Mouse (Mus musculus) kidney, embryonic 16.5 days (tissue): ENCODE data around the gene Cbfa2t2. TPM values are rescaled to one million over a fixed set of nuclear protein-coding genes. Genes with fewer than 3 reads are reported as not detected.
"Not testable (repeated sequence)": the region's sequence is repeated elsewhere in the genome, so short reads cannot be mapped to it uniquely, and the experiment has no call there.

Source experiments
- ATAC-seq: fragments of 200-750 bp; cut with Nextera tagmentation; 2 replicates; pipeline ENCODE4 v1.8.0; 2017; ENCODE audit warnings: moderate TSS enrichment; ENCODE audit not compliant: low FRiP score, low TSS enrichment
- H3K27ac ChIP-seq: fragments of 300-500 bp; sonication (generic); 2 replicates; pipeline ENCODE4 v1.5.1; 2014; ENCODE audit warnings: low read length
- H3K27me3 ChIP-seq: fragments of 300-500 bp; sonication (generic); 2 replicates; pipeline ENCODE4 v1.6.1; 2014; ENCODE audit warnings: low read length, control low read depth, mixed read lengths; ENCODE audit not compliant: insufficient read depth
- H3K36me3 ChIP-seq: fragments of 300-500 bp; sonication (generic); 2 replicates; pipeline ENCODE4 v1.6.1; 2014; ENCODE audit warnings: low read length, control low read depth, mixed read lengths; ENCODE audit not compliant: insufficient read depth
- H3K4me1 ChIP-seq: fragments of 300-500 bp; sonication (generic); 2 replicates; pipeline ENCODE4 v1.6.1; 2014; ENCODE audit warnings: low read length, control low read depth, mixed read lengths; ENCODE audit not compliant: insufficient read depth
- H3K4me2 ChIP-seq: fragments of 300-500 bp; sonication (generic); replicated peaks from 2 replicates; pipeline ENCODE4 v1.6.1; 2014; ENCODE audit warnings: low read depth, low read length
- H3K4me3 ChIP-seq: fragments of 300-500 bp; sonication (generic); 2 replicates; pipeline ENCODE4 v1.5.1; 2014; ENCODE audit warnings: mild to moderate bottlenecking, low read length
- H3K9ac ChIP-seq: fragments of 300-500 bp; sonication (generic); replicated peaks from 2 replicates; pipeline ENCODE4 v1.6.1; 2014; ENCODE audit warnings: low read length
- H3K9me3 ChIP-seq: fragments of 300-500 bp; sonication (generic); 2 replicates; pipeline ENCODE4 v1.6.1; 2016; ENCODE audit warnings: low read length, control low read depth
- WGBS: fragments of 180-500 bp; shearing (Covaris S2); extraction: QIAGEN DNeasy Blood & Tissue Kit; methylation state at CpG from one replicate; pipeline ENCODE4 v1.1.7; 2014; 5-methylcytosine and 5-hydroxymethylcytosine counted together
- polyA plus RNA-seq: library from polyadenylated mRNA; unstranded; fragments of >200 nt; fragmentation: Nextera tagmentation; extraction: Ambion mirVana; gene quantifications from 2 replicates; pipeline ENCODE4 v1.2.1, GENCODE M21; 2015

The Cbfa2t2 gene
- polyA plus RNA-seq, 1 experiment from 2014 or later, result 44.2 TPM

GRCm38 (mm10) chr2:154459851-154460250 is 23.6 kb downstream of the Cbfa2t2 start:
- Histone ChIP-seq H3K27ac (no peak overlapping the region), H3K27me3 (no peaks in the 10 kb centered on the region), H3K4me1 (peaks cover 28% of the 10 kb centered on the region), H3K4me3 (no peak overlapping the region), H3K4me2 (no peak overlapping the region; the same call in 1 of the 2 replicates), H3K9ac (no peak overlapping the region), H3K36me3 (no peaks in the 10 kb centered on the region), H3K9me3 (no peaks in the 10 kb centered on the region)
- 28% methylated on average over 4 of the region's 4 CpGs for WGBS
- ATAC-seq, result peak; percentile 37; the same call in 1 of the 2 replicates

GRCm38 (mm10) chr2:154463621-154464198 is 27.4 kb downstream of the Cbfa2t2 start:
- H3K9ac ChIP-seq, result no peak overlapping the region
- no peak for ATAC-seq
- H3K4me3 ChIP-seq, result no peak overlapping the region
- H3K27me3 ChIP-seq, result no peaks in the 10 kb centered on the region
- no peak overlapping the region for H3K27ac ChIP-seq
- no peak overlapping the region for H3K4me2 ChIP-seq
- 88% methylated on average over 11 of the region's 11 CpGs for WGBS
- no peaks in the 10 kb centered on the region for H3K36me3 ChIP-seq
- H3K4me1 ChIP-seq, result peaks cover 14% of the 10 kb centered on the region; the same call in 1 of the 2 replicates
- H3K9me3 ChIP-seq, result no peaks in the 10 kb centered on the region

DNA sequence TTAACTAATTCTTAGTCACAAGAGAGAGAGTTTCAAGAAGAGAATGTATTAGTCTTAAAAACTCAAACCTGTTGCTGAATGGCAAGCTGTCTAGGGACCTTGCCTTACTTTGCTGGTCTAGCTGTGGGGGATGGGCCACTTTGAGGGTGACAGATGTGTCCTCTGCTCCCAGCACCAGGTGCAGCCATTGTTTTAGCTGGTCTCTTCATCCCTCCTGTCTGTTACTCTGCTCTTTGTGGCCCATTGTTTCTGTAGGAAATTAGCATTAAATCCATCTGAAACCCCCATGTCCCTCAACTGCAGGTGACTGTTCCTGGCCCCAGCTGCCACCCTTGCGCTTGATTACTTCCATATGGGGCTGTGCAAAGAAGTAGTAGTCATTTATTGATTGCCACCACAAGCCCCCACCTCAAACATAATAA is 29.6 kb downstream of the Cbfa2t2 start:
- 88% methylated on average over 1 of the region's 1 CpGs for WGBS

GRCm38 (mm10) chr2:154467139-154467538 is 30.9 kb downstream of the Cbfa2t2 start:
- H3K4me1 ChIP-seq, result 0 out of 2 replicates have a peak, but pooled peaks cover 2% of the 10 kb centered on the region

More for the DNA sequence above, 29.6 kb downstream of the Cbfa2t2 start:
- peaks cover 6% of the 10 kb centered on the region; the same call in 1 of the 2 replicates for H3K4me1 ChIP-seq
- H3K9me3 ChIP-seq, result no peaks in the 10 kb centered on the region
- H3K36me3 ChIP-seq, result no peaks in the 10 kb centered on the region
- no peak for ATAC-seq
- H3K4me2 ChIP-seq, result no peak overlapping the region
- no peak overlapping the region for H3K27ac ChIP-seq
- H3K27me3 ChIP-seq, result no peaks in the 10 kb centered on the region
- no peak overlapping the region for H3K4me3 ChIP-seq
- no peak overlapping the region for H3K9ac ChIP-seq

GRCm38 (mm10) chr2:154474251-154475061 is 38.2 kb downstream of the Cbfa2t2 start:
- no peaks in the 10 kb centered on the region for H3K36me3 ChIP-seq
- no peak overlapping the region for H3K4me2 ChIP-seq
- WGBS, result 68% methylated on average over 1 of the region's 1 CpGs
- H3K4me1 ChIP-seq, result no peaks in the 10 kb centered on the region
- ATAC-seq, result no peak
- H3K9ac ChIP-seq, result no peak overlapping the region
- H3K4me3 ChIP-seq, result no peak overlapping the region
- H3K27me3 ChIP-seq, result no peaks in the 10 kb centered on the region
- no peaks in the 10 kb centered on the region for H3K9me3 ChIP-seq
- H3K27ac ChIP-seq, result no peak overlapping the region

More at GRCm38 (mm10) chr2:154467139-154467538, 30.9 kb downstream of the Cbfa2t2 start:
- Histone ChIP-seq H3K4me2 (no peak overlapping the region), H3K36me3 (no peaks in the 10 kb centered on the region), H3K27me3 (no peaks in the 10 kb centered on the region), H3K27ac (no peak overlapping the region), H3K9ac (no peak overlapping the region), H3K9me3 (no peaks in the 10 kb centered on the region), H3K4me3 (no peak overlapping the region)
- WGBS, result 82% methylated on average over 5 of the region's 5 CpGs
- no peak for ATAC-seq

DNA sequence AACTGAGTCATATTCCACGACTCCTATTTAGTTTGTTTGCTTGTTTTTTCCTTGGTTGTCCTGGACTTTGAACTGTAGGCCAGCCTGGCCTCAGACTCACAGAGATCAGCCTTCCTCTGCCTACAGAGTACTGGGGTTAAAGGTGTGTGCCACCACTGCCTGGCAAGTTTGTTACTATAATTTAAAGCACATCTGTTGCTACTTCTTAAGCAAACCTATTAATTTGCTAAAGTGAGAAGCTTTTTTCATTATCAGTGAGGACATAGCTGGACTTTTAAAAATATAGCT is 38.7 kb downstream of the Cbfa2t2 start:
- no peaks in the 10 kb centered on the region for H3K9me3 ChIP-seq
- 97% methylated on average over 1 of the region's 1 CpGs for WGBS
- no peaks in the 10 kb centered on the region for H3K36me3 ChIP-seq
- H3K27me3 ChIP-seq, result no peaks in the 10 kb centered on the region
- no peak overlapping the region for H3K4me3 ChIP-seq
- H3K4me2 ChIP-seq, result no peak overlapping the region
- H3K4me1 ChIP-seq, result no peaks in the 10 kb centered on the region
- no peak overlapping the region for H3K9ac ChIP-seq
- no peak for ATAC-seq
- H3K27ac ChIP-seq, result no peak overlapping the region

- H3K4me2 ChIP-seq, result no peak overlapping the region
- H3K4me1 ChIP-seq, result no peaks in the 10 kb centered on the region
- no peaks in the 10 kb centered on the region for H3K27me3 ChIP-seq
- no peak overlapping the region for H3K9ac ChIP-seq
- H3K36me3 ChIP-seq, result no peaks in the 10 kb centered on the region
- ATAC-seq, result no peak
- no peaks in the 10 kb centered on the region for H3K9me3 ChIP-seq
- H3K27ac ChIP-seq, result no peak overlapping the region
- WGBS, result 92% methylated on average over 7 of the region's 7 CpGs
- no peak overlapping the region for H3K4me3 ChIP-seq
Measured at GRCm38 (mm10) chr2:154475861-154476260, 39.6 kb downstream of the Cbfa2t2 start.

- ATAC-seq, result no peak
- WGBS, result 72% methylated on average over 3 of the region's 3 CpGs
Measured at GRCm38 (mm10) chr2:154477028-154477427, 40.7 kb downstream of the Cbfa2t2 start.

GRCm38 (mm10) chr2:154491788-154492187 is 55.5 kb downstream of the Cbfa2t2 start:
- H3K4me2 ChIP-seq, result no peak overlapping the region
- no peaks in the 10 kb centered on the region for H3K27me3 ChIP-seq
- H3K36me3 ChIP-seq, result no peaks in the 10 kb centered on the region
- H3K27ac ChIP-seq, result no peak overlapping the region
- no peak for ATAC-seq
- no peak overlapping the region for H3K9ac ChIP-seq
- no peaks in the 10 kb centered on the region for H3K4me1 ChIP-seq
- no peak overlapping the region for H3K4me3 ChIP-seq
- no peaks in the 10 kb centered on the region for H3K9me3 ChIP-seq

More at GRCm38 (mm10) chr2:154477028-154477427, 40.7 kb downstream of the Cbfa2t2 start:
- Histone ChIP-seq H3K9me3 (no peaks in the 10 kb centered on the region), H3K9ac (no peak overlapping the region), H3K4me2 (no peak overlapping the region), H3K4me1 (no peaks in the 10 kb centered on the region), H3K36me3 (no peaks in the 10 kb centered on the region), H3K4me3 (no peak overlapping the region), H3K27me3 (no peaks in the 10 kb centered on the region), H3K27ac (no peak overlapping the region)

DNA sequence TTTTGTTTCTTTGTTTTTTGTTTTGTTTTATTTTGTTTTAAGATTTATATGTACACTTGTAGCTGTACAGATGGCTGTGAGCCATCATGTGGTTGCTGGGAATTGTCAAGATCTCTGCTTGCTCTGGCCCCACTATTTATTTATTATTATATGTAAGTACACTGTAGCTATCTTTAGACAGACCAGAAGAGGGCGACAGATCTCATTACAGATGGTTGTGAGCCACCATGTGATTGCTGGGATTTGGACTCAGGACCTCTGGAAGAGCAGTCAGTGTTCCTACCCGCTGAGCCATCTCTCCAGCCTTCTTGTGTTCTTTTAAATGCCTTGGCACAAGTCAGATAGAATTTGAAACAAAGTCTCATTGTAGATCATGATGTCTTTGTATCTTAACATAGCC is 57.3 kb downstream of the Cbfa2t2 start:
- H3K9ac ChIP-seq, ATAC-seq, H3K4me2 ChIP-seq, H3K9me3 ChIP-seq, H3K27me3 ChIP-seq, H3K36me3 ChIP-seq, H3K4me1 ChIP-seq, H3K27ac ChIP-seq, H3K4me3 ChIP-seq: not testable (repeated sequence)
- 55% methylated on average over 2 of the region's 2 CpGs for WGBS
